In genomic region chr4:132539481-132539880, GRCm38 (mm10) we compare ENCODE assay signal across 8 mouse cellular contexts.
"Had no signal": no experiment of that assay in that cellular context is flagged by ENCODE, and none has a peak within 500 bp of the region (broad histone marks: within the 10 kb centered on the region; RNA-seq: fewer than 3 reads in every experiment).

No protein-coding gene starts in this region.

- DNase-seq: liver, postnatal 0 days; lung, adult 2 months; lung, postnatal 14 days; lung, postnatal 36 days; right cerebral cortex, postnatal 25 days; thymus, adult 2 months; thymus, postnatal 25 days; thymus, postnatal 4 days had no signal
